Mouse (Mus musculus): ENCODE measurements at regions not wholly inside any gene's neighbourhood (a gene's known extent, or its start where the extent isn't known, plus 50 kb on each side); places are given as distances from the start of the nearest gene placed in this dataset.

- Histone ChIP-seq H3K27ac (no peak overlapping the region), H3K27me3 (ENCODE audit: control insufficient read depth, insufficient read depth, low read length) (no peaks in the 10 kb centered on the region), H3K9ac (replicated peaks) (no peak overlapping the region), H3K36me3 (replicated peaks; ENCODE audit: control insufficient read depth, insufficient read depth, low read depth) (no peaks in the 10 kb centered on the region), H3K4me2 (ENCODE audit: low read depth) (no peak overlapping the region), H3K9me3 (ENCODE audit: control insufficient read depth, low read length) (no peaks in the 10 kb centered on the region), H3K4me1 (replicated peaks; ENCODE audit: control insufficient read depth in 2 of 2, insufficient read depth in 2 of 2, low read length in 1 of 2) (no peaks in the 10 kb centered on the region), H3K4me3 (ENCODE audit: insufficient read depth in 1 of 2, low read depth in 2 of 2, low read length in 2 of 2) (no peak overlapping the region)
- WGBS (ENCODE audit: insufficient replicate concordance): 71% methylated on average over 9 of the region's 9 CpGs
- no peak for ATAC-seq (ENCODE audit: insufficient read depth)
- no peak for DNase-seq (ENCODE audit: low read depth in 3 of 3, low spot score in 3 of 3)
- no peak for TF ChIP-seq CTCF (IDR thresholded peaks at IDR 0.05; ENCODE audit: low read depth)
- no peak for TF ChIP-seq EP300 (IDR thresholded peaks at IDR 0.05; ENCODE audit: low read depth)
These were observed 373.9 kb upstream of the Robo2 start for GRCm38 (mm10) chr16:74785365-74786119.

- WGBS (ENCODE audit: insufficient replicate concordance): 64% methylated on average over 2 of the region's 2 CpGs
- Histone ChIP-seq H3K27me3 (ENCODE audit: control insufficient read depth, insufficient read depth, low read length) (no peaks in the 10 kb centered on the region), H3K27ac (no peak overlapping the region), H3K4me3 (ENCODE audit: insufficient read depth in 1 of 2, low read depth in 2 of 2, low read length in 2 of 2) (no peak overlapping the region), H3K4me1 (replicated peaks; ENCODE audit: control insufficient read depth in 2 of 2, insufficient read depth in 2 of 2, low read length in 1 of 2) (no peaks in the 10 kb centered on the region), H3K9me3 (ENCODE audit: control insufficient read depth, low read length) (no peaks in the 10 kb centered on the region), H3K36me3 (replicated peaks; ENCODE audit: control insufficient read depth, insufficient read depth, low read depth) (no peaks in the 10 kb centered on the region), H3K9ac (replicated peaks) (no peak overlapping the region), H3K4me2 (ENCODE audit: low read depth) (no peak overlapping the region)
- DNase-seq (ENCODE audit: low read depth in 3 of 3, low spot score in 3 of 3) (no peak), ATAC-seq (ENCODE audit: insufficient read depth) (no peak)
- TF ChIP-seq CTCF (IDR thresholded peaks at IDR 0.05; ENCODE audit: low read depth) (no peak), EP300 (IDR thresholded peaks at IDR 0.05; ENCODE audit: low read depth) (no peak)
These were observed 368.8 kb upstream of the Robo2 start for GRCm38 (mm10) chr16:74780388-74780787.

GRCm38 (mm10) chr16:74768264-74768663, 356.6 kb upstream of the Robo2 start:
- WGBS (ENCODE audit: insufficient replicate concordance): 61% methylated on average over 4 of the region's 4 CpGs
- no peak for DNase-seq (ENCODE audit: low read depth in 3 of 3, low spot score in 3 of 3)
- ATAC-seq (ENCODE audit: insufficient read depth): no peak
- Histone ChIP-seq H3K4me2 (ENCODE audit: low read depth) (no peak overlapping the region), H3K9me3 (ENCODE audit: control insufficient read depth, low read length) (no peaks in the 10 kb centered on the region), H3K27me3 (ENCODE audit: control insufficient read depth, insufficient read depth, low read length) (no peaks in the 10 kb centered on the region), H3K9ac (replicated peaks) (no peak overlapping the region), H3K27ac (no peak overlapping the region), H3K4me3 (ENCODE audit: insufficient read depth in 1 of 2, low read depth in 2 of 2, low read length in 2 of 2) (no peak overlapping the region), H3K36me3 (replicated peaks; ENCODE audit: control insufficient read depth, insufficient read depth, low read depth) (no peaks in the 10 kb centered on the region), H3K4me1 (replicated peaks; ENCODE audit: control insufficient read depth in 2 of 2, insufficient read depth in 2 of 2, low read length in 1 of 2) (no peaks in the 10 kb centered on the region)
- TF ChIP-seq EP300 (IDR thresholded peaks at IDR 0.05; ENCODE audit: low read depth) (no peak), CTCF (IDR thresholded peaks at IDR 0.05; ENCODE audit: low read depth) (no peak)

- Histone ChIP-seq H3K27ac (no peak overlapping the region), H3K36me3 (replicated peaks; ENCODE audit: control insufficient read depth, insufficient read depth, low read depth) (no peaks in the 10 kb centered on the region), H3K4me2 (ENCODE audit: low read depth) (no peak overlapping the region), H3K4me3 (ENCODE audit: insufficient read depth in 1 of 2, low read depth in 2 of 2, low read length in 2 of 2) (no peak overlapping the region), H3K27me3 (ENCODE audit: control insufficient read depth, insufficient read depth, low read length) (no peaks in the 10 kb centered on the region), H3K9ac (replicated peaks) (no peak overlapping the region), H3K4me1 (replicated peaks; ENCODE audit: control insufficient read depth in 2 of 2, insufficient read depth in 2 of 2, low read length in 1 of 2) (no peaks in the 10 kb centered on the region), H3K9me3 (ENCODE audit: control insufficient read depth, low read length) (no peaks in the 10 kb centered on the region)
- DNase-seq (ENCODE audit: low read depth in 3 of 3, low spot score in 3 of 3): no peak
- ATAC-seq (ENCODE audit: insufficient read depth): no peak
- WGBS (ENCODE audit: insufficient replicate concordance): 77% methylated on average over 6 of the region's 6 CpGs
- no peak for TF ChIP-seq EP300 (IDR thresholded peaks at IDR 0.05; ENCODE audit: low read depth)
These were observed 345.2 kb upstream of the Robo2 start for GRCm38 (mm10) chr16:74756720-74757345.

- H3K27ac ChIP-seq: no peak overlapping the region
- 16% methylated on average over 3 of the region's 3 CpGs for whole genome bisulfite sequencing (ENCODE audit: insufficient replicate concordance)
- H3K36me3 ChIP-seq (replicated peaks; ENCODE audit: control insufficient read depth, insufficient read depth, low read depth): no peaks in the 10 kb centered on the region
- no peak overlapping the region for H3K4me3 ChIP-seq (ENCODE audit: insufficient read depth in 1 of 2, low read depth in 2 of 2, low read length in 2 of 2)
- ATAC-seq (ENCODE audit: insufficient read depth) (no peak), DNase-seq (ENCODE audit: low read depth in 3 of 3, low spot score in 3 of 3) (peak in 1 of 3 experiments; percentile 3)
- H3K27me3 ChIP-seq (ENCODE audit: control insufficient read depth, insufficient read depth, low read length): no peaks in the 10 kb centered on the region
- no peaks in the 10 kb centered on the region for H3K9me3 ChIP-seq (ENCODE audit: control insufficient read depth, low read length)
- H3K4me2 ChIP-seq (ENCODE audit: low read depth): no peak overlapping the region
- TF ChIP-seq EP300 (IDR thresholded peaks at IDR 0.05; ENCODE audit: low read depth) (no peak), CTCF (IDR thresholded peaks at IDR 0.05; ENCODE audit: low read depth) (no peak)
- peaks cover 0 to 4% of the 10 kb centered on the region in 2 experiments; a peak in 2 of 4 replicates for H3K4me1 ChIP-seq (replicated peaks; ENCODE audit: control insufficient read depth in 2 of 2, insufficient read depth in 2 of 2, low read length in 1 of 2)
- H3K9ac ChIP-seq (replicated peaks): no peak overlapping the region
These were observed 339.3 kb upstream of the Robo2 start for GRCm38 (mm10) chr16:74750900-74751299.
